Mouse (Mus musculus): ENCODE measurements around the gene Plscr1.

Plscr1 gene

GRCm38 (mm10) chr9:92305075-92305474 lies 55.5 kb downstream of the Plscr1 start:
- DNase-seq (ENCODE audit: low spot score), result no peak

GRCm38 (mm10) chr9:92305620-92306220 lies 56.2 kb downstream of the Plscr1 start:
- no peak for DNase-seq (ENCODE audit: low spot score)

GRCm38 (mm10) chr9:92309077-92309476 lies 59.5 kb downstream of the Plscr1 start, which contains the start of gene 1700057G04Rik:
1700057G04Rik (plus strand) TSS chr9:92309377.
- no peak for DNase-seq (ENCODE audit: low spot score)

- no peak for DNase-seq (ENCODE audit: low spot score)
Measured at GRCm38 (mm10) chr9:92316791-92317190, 67.2 kb downstream of the Plscr1 start.

Measured in urinary bladder, postnatal 25 days (tissue).